Mouse (Mus musculus) hindbrain, postnatal 0 days (tissue): Measurements from ENCODE around the gene Gpc5. TPM values are rescaled to one million over a fixed set of nuclear protein-coding genes. Genes with fewer than 3 reads are reported as not detected.

Experiments
- ATAC-seq: fragments of 200-750 bp; cut with Nextera tagmentation; 2 replicates; pipeline ENCODE4 v1.8.0; 2017; ENCODE audit warnings: mild to moderate bottlenecking, moderate TSS enrichment, moderate library complexity
- DNase-seq: peaks from one replicate; pipeline ENCODE4 v3.0.0-alpha.2; 2015; ENCODE audit warnings: low spot score
- H3K27ac ChIP-seq: fragments of 300-500 bp; sonication (generic); 2 replicates; pipeline ENCODE4 v1.5.1; 2014; ENCODE audit warnings: mild to moderate bottlenecking
- H3K27me3 ChIP-seq: fragments of 300-500 bp; sonication (generic); 2 replicates; pipeline ENCODE4 v1.6.1; 2014; ENCODE audit warnings: low read length, mixed read lengths; ENCODE audit not compliant: insufficient read depth
- H3K36me3 ChIP-seq: fragments of 300-500 bp; sonication (generic); 2 replicates; pipeline ENCODE4 v1.6.1; 2014; ENCODE audit warnings: low read length, mixed read lengths; ENCODE audit not compliant: insufficient read depth
- H3K4me1 ChIP-seq: fragments of 300-500 bp; sonication (generic); 2 replicates; pipeline ENCODE4 v1.6.1; 2014; ENCODE audit warnings: antibody characterized with exemption, low read length, mixed read lengths; ENCODE audit not compliant: insufficient read depth
- H3K4me2 ChIP-seq: fragments of 300-500 bp; sonication (generic); 2 replicates; pipeline ENCODE4 v1.6.1; 2014; ENCODE audit warnings: low read depth, mild to moderate bottlenecking, low read length, moderate library complexity, mixed read lengths
- H3K4me3 ChIP-seq: fragments of 300-500 bp; sonication (generic); 2 replicates; pipeline ENCODE4 v1.5.1; 2014; ENCODE audit warnings: low read length
- H3K9ac ChIP-seq: fragments of 300-500 bp; sonication (generic); replicated peaks from 2 replicates; pipeline ENCODE4 v1.6.1; 2014; ENCODE audit warnings: mild to moderate bottlenecking, low read length, moderate library complexity, mixed read lengths
- H3K9me3 ChIP-seq: fragments of 300-500 bp; sonication (generic); 2 replicates; pipeline ENCODE4 v1.6.1; 2016; ENCODE audit warnings: low read length, mixed read lengths
- CTCF ChIP-seq: IDR thresholded peaks from 2 replicates; pipeline ENCODE4 v1.5.1; 2016; ENCODE audit warnings: antibody characterized with exemption, control low read depth, low read depth
- WGBS: fragments of 180-500 bp; shearing (Covaris S2); extraction: QIAGEN DNeasy Blood & Tissue Kit; methylation state at CpG from one replicate; pipeline ENCODE4 v1.1.7; 2014; 5-methylcytosine and 5-hydroxymethylcytosine counted together
- polyA plus RNA-seq: library from polyadenylated mRNA; unstranded; fragments of >200 nt; fragmentation: Nextera tagmentation; extraction: Ambion mirVana; gene quantifications from 2 replicates; pipeline ENCODE4 v1.2.1, GENCODE M21; 2015
- total RNA-seq: library from RNA; depleted of rRNA; stranded (reverse); fragments of >200 nt; gene quantifications from 2 replicates; pipeline ENCODE4 v1.2.3, GENCODE M21; 2014

Gpc5 gene
- total and polyA plus RNA-seq, 2 experiments from 2014 or later: 17.4 to 25.6 TPM

GRCm38 (mm10) chr14:116186981-116187380 lies 1095.0 kb downstream of the Gpc5 start:
- DNase-seq: no peak
- no peak overlapping the region for H3K9ac ChIP-seq
- no peak overlapping the region for H3K27ac ChIP-seq
- no peaks in the 10 kb centered on the region for H3K36me3 ChIP-seq
- no peaks in the 10 kb centered on the region for H3K9me3 ChIP-seq
- no peaks in the 10 kb centered on the region for H3K27me3 ChIP-seq
- WGBS: 83% methylated on average over 4 of the region's 4 CpGs
- no peaks in the 10 kb centered on the region for H3K4me1 ChIP-seq
- no peak overlapping the region for H3K4me2 ChIP-seq
- H3K4me3 ChIP-seq: no peak overlapping the region
- no peak for ATAC-seq
- no peak for TF ChIP-seq CTCF

- Histone ChIP-seq H3K4me3 (no peak overlapping the region), H3K27me3 (no peaks in the 10 kb centered on the region), H3K4me1 (no peaks in the 10 kb centered on the region), H3K9me3 (no peaks in the 10 kb centered on the region), H3K4me2 (no peak overlapping the region), H3K27ac (no peak overlapping the region), H3K36me3 (no peaks in the 10 kb centered on the region), H3K9ac (no peak overlapping the region)
- TF ChIP-seq CTCF: peak; percentile 69
- ATAC-seq: no peak
- peak; percentile 48 for DNase-seq
- 25% methylated on average over 6 of the region's 6 CpGs for WGBS
These were observed 1115.0 kb downstream of the Gpc5 start for GRCm38 (mm10) chr14:116206977-116207376.

DNA sequence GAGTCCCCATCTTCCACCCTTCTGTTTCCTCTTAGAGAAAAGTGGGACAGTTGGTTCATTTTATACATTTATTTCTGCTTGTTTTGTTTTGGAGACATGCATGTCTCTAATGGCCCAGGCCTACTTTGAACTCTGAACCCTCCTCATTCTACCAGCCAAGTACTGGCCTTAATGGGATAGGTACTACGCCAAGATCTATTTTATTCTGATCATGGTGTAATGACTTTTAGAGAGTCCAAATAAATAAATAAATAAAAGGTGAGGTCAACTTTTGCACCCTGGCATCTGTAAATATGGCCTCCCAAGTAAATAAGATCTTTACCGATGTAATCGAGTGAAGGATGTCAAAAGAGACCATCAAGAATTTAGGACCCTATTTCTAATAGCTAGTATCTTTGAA lies 1116.6 kb downstream of the Gpc5 start:
- Histone ChIP-seq H3K9ac (no peak overlapping the region), H3K4me3 (no peak overlapping the region), H3K9me3 (no peaks in the 10 kb centered on the region), H3K4me1 (no peaks in the 10 kb centered on the region), H3K36me3 (no peaks in the 10 kb centered on the region), H3K27me3 (no peaks in the 10 kb centered on the region), H3K27ac (no peak overlapping the region), H3K4me2 (no peak overlapping the region)
- no peak for DNase-seq
- 97% methylated on average over 3 of the region's 3 CpGs for WGBS
- no peak for TF ChIP-seq CTCF
- no peak for ATAC-seq

GRCm38 (mm10) chr14:116209045-116209444 lies 1117.0 kb downstream of the Gpc5 start:
- TF ChIP-seq CTCF: no peak

GRCm38 (mm10) chr14:116210304-116210703 lies 1118.3 kb downstream of the Gpc5 start:
- Histone ChIP-seq H3K4me2 (no peak overlapping the region), H3K27me3 (no peaks in the 10 kb centered on the region), H3K9me3 (no peaks in the 10 kb centered on the region), H3K36me3 (no peaks in the 10 kb centered on the region), H3K4me1 (no peaks in the 10 kb centered on the region), H3K9ac (no peak overlapping the region), H3K4me3 (no peak overlapping the region), H3K27ac (no peak overlapping the region)
- ATAC-seq (no peak), DNase-seq (no peak)
- 85% methylated on average over 6 of the region's 6 CpGs for WGBS
- no peak for TF ChIP-seq CTCF

More at GRCm38 (mm10) chr14:116209045-116209444, 1117.0 kb downstream of the Gpc5 start:
- Histone ChIP-seq H3K36me3 (no peaks in the 10 kb centered on the region), H3K4me1 (no peaks in the 10 kb centered on the region), H3K9me3 (no peaks in the 10 kb centered on the region), H3K27me3 (no peaks in the 10 kb centered on the region), H3K4me3 (no peak overlapping the region), H3K9ac (no peak overlapping the region), H3K4me2 (no peak overlapping the region), H3K27ac (no peak overlapping the region)
- WGBS: 70% methylated on average over 5 of the region's 5 CpGs
- ATAC-seq: no peak
- no peak for DNase-seq

DNA sequence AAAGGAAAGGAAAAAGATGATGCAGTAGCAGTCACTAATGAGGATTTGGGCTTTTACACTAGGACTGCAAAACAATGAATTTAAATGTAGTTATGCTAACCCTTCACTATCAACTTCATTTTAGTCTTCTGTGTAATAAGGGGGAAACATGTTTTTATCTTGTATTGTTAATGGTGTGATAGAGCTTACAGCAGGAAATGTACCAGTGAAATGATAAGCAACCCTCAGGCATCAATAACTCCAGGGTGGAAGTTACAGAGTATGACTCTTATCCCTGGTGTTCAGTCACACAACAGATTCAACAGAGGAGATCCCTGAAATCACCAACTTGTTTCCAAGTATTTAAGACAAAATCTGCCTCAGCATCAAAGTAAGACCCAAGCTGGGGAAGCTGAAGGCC lies 1120.0 kb downstream of the Gpc5 start:
- no peak for TF ChIP-seq CTCF
- H3K36me3 ChIP-seq: no peaks in the 10 kb centered on the region
- H3K27ac ChIP-seq: no peak overlapping the region
- H3K4me3 ChIP-seq: no peak overlapping the region
- H3K9me3 ChIP-seq: no peaks in the 10 kb centered on the region
- DNase-seq (no peak), ATAC-seq (no peak)
- no peak overlapping the region for H3K4me2 ChIP-seq
- H3K9ac ChIP-seq: no peak overlapping the region
- no peaks in the 10 kb centered on the region for H3K27me3 ChIP-seq
- no peaks in the 10 kb centered on the region for H3K4me1 ChIP-seq

- Histone ChIP-seq H3K9ac (no peak overlapping the region), H3K4me1 (no peaks in the 10 kb centered on the region), H3K36me3 (no peaks in the 10 kb centered on the region), H3K4me3 (no peak overlapping the region), H3K27ac (no peak overlapping the region), H3K4me2 (no peak overlapping the region), H3K27me3 (no peaks in the 10 kb centered on the region), H3K9me3 (no peaks in the 10 kb centered on the region)
- no peak for DNase-seq
- WGBS: 94% methylated on average over 1 of the region's 1 CpGs
- no peak for TF ChIP-seq CTCF
- no peak for ATAC-seq
These were observed 1166.1 kb downstream of the Gpc5 start for GRCm38 (mm10) chr14:116258126-116258525.
